ENCODE assay signal across 8 mouse cellular contexts in the genomic region with DNA sequence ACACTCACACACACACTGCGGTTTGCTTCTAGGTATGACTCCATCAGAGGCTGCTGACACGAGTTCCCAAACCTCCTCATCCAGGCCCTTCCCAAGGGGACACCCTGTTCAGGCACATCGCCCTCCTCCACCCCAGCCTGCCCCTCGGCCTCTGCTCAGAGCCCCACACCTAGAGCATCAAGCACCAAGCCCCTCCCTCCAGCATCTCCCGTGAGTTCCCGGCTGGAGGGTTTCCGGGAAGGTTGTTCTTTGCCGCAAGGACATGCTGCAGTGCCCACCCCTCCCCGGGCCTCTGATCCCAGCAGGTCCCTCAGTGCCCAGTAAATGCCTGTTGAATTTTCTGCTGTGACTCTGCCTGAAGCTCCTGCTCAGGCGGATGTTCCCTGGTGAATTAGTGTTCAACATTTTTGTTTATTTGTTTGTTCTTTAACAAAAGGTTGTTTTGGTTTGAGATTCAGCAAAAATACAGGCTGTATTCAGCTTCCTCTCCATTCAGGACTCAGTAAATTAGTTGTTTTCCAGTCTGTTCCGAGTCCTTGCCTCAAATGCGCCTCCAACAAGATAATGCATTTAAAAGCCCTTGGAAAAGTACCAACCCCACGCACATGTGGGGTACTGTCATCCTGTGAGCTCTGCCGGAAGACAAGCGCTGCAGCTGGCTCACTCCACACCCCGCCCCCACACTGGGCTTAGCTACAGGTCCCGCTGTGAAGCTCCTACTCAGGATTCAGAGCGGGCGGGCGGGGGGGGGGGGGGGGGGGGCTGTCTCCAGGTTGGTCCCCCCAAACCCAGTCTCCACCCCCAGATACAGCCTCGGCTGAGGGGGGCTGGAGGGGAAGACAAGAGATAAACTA. TPM values are rescaled to one million over a fixed set of nuclear protein-coding genes. Genes with fewer than 3 reads are reported as not detected.
A peak's percentile ranks its signal among the peaks of the same experiment; 100 is the strongest.
DNase-seq lines count a peak whose midpoint lies in the region; ATAC-seq and TF ChIP-seq lines count a peak whose summit lies in the region.

No protein-coding gene starts in this region.

- H3K27me3 ChIP-seq in kidney, embryonic 15.5 days: 0 out of 2 replicates have a peak, but pooled peaks cover 7% of the 10 kb centered on the region
- H3K27me3 ChIP-seq in limb, embryonic 14.5 days (ENCODE audit: control insufficient read depth, insufficient read depth, low read length): no peaks in the 10 kb centered on the region
- no peaks in the 10 kb centered on the region for H3K27me3 ChIP-seq in neural tube, embryonic 15.5 days (replicated peaks)

- TF ChIP-seq POLR2A in limb, embryonic 14.5 days (IDR thresholded peaks at IDR 0.05; ENCODE audit: borderline replicate concordance, extremely low read depth, insufficient read depth, insufficient read length): no peak

- WGBS in kidney, embryonic 15.5 days: 7% methylated on average over 21 of the region's 21 CpGs
- WGBS in limb, embryonic 14.5 days: 12% methylated on average over 18 of the region's 21 CpGs
- 10% methylated on average over 19 of the region's 21 CpGs for WGBS in neural tube, embryonic 15.5 days

- H3K36me3 ChIP-seq in kidney, embryonic 15.5 days: peaks cover 36% of the 10 kb centered on the region
- peaks cover 30% of the 10 kb centered on the region for H3K36me3 ChIP-seq in limb, embryonic 14.5 days (ENCODE audit: control insufficient read depth, insufficient read depth, low read length)
- 0 out of 2 replicates have a peak, but pooled peaks cover 2% of the 10 kb centered on the region for H3K36me3 ChIP-seq in neural tube, embryonic 15.5 days

- no peak for ATAC-seq in cerebellum, adult (ENCODE audit: insufficient number of reproducible peaks, low FRiP score, low TSS enrichment)
- ATAC-seq in kidney, embryonic 15.5 days (replicated peaks; ENCODE audit: low FRiP score): peak; percentile 75
- peak; percentile 87 for ATAC-seq in limb, embryonic 14.5 days (ENCODE audit: low FRiP score, low read depth)
- peak; percentile 67 for ATAC-seq in neural tube, embryonic 15.5 days (ENCODE audit: low FRiP score)
- no peak for ATAC-seq in megakaryocyte, adult 5-6 weeks (ENCODE audit: poor library complexity, severe bottlenecking)

- H3K9me3 ChIP-seq in kidney, embryonic 15.5 days (replicated peaks): peaks cover 6% of the 10 kb centered on the region
- H3K9me3 ChIP-seq in limb, embryonic 14.5 days (ENCODE audit: control insufficient read depth, low read length): peaks cover 16% of the 10 kb centered on the region; the same call in 1 of the 2 replicates
- no peaks in the 10 kb centered on the region for H3K9me3 ChIP-seq in neural tube, embryonic 15.5 days (replicated peaks)

- peak; percentile 67 to 73 for DNase-seq in cerebellum, postnatal 10 days
- peak; percentile 58 for DNase-seq in adrenal gland, postnatal 25 days
- peak; percentile 58 to 66 for DNase-seq in frontal cortex, postnatal 14 days (ENCODE audit: low spot score in 2 of 2)
- DNase-seq in limb, embryonic 14.5 days (ENCODE audit: low spot score): peak; percentile 76

- H3K9ac ChIP-seq in kidney, embryonic 15.5 days: no peak overlapping the region
- peak overlapping the region; percentile 28; the same call in 1 of the 2 replicates for H3K9ac ChIP-seq in limb, embryonic 14.5 days (ENCODE audit: low read depth, low read length, severe bottlenecking)
- no peak overlapping the region for H3K9ac ChIP-seq in neural tube, embryonic 15.5 days (replicated peaks)

- H3K4me2 ChIP-seq in kidney, embryonic 15.5 days: peak overlapping the region; percentile 47
- peak overlapping the region; percentile 34 for H3K4me2 ChIP-seq in limb, embryonic 14.5 days (replicated peaks; ENCODE audit: low read depth, low read length, severe bottlenecking)
- H3K4me2 ChIP-seq in neural tube, embryonic 15.5 days: peak overlapping the region; percentile 44

- 0 out of 2 replicates have a peak overlapping the region, but pooled peaks have one; percentile 4 for H3K4me3 ChIP-seq in kidney, embryonic 15.5 days (replicated peaks)
- H3K4me3 ChIP-seq in limb, embryonic 14.5 days (replicated peaks; ENCODE audit: low read length): no peak overlapping the region
- no peak overlapping the region for H3K4me3 ChIP-seq in neural tube, embryonic 15.5 days (replicated peaks)

- no peak overlapping the region for H3K27ac ChIP-seq in kidney, embryonic 15.5 days
- H3K27ac ChIP-seq in limb, embryonic 14.5 days (replicated peaks; ENCODE audit: low read depth, low read length): 0 out of 2 replicates have a peak overlapping the region, but pooled peaks have one; percentile 8
- H3K27ac ChIP-seq in neural tube, embryonic 15.5 days (replicated peaks): peak overlapping the region; percentile 7; the same call in 1 of the 2 replicates

- peaks cover 13% of the 10 kb centered on the region for H3K4me1 ChIP-seq in kidney, embryonic 15.5 days
- peaks cover 14% of the 10 kb centered on the region for H3K4me1 ChIP-seq in limb, embryonic 14.5 days (ENCODE audit: control insufficient read depth, insufficient read depth, low read length)
- peaks cover 14% of the 10 kb centered on the region for H3K4me1 ChIP-seq in neural tube, embryonic 15.5 days

RNA-seq across cellular contexts. Expression of a gene that starts 16.6 kb away (rescaled TPM):
- total RNA-seq in adrenal gland, postnatal 25 days (2021): 65.3 and 71.0 TPM in 2 replicates
- polyA plus RNA-seq in kidney, embryonic 15.5 days (2015; fragmentation: Nextera tagmentation; extraction: Ambion mirVana): 43.1 and 48.2 TPM in 2 replicates
- polyA plus RNA-seq in limb, embryonic 14.5 days (2012; rRNA removed): 136 and 177 TPM in 2 replicates
- polyA plus RNA-seq in limb, embryonic 14.5 days (2014; fragmentation: Nextera tagmentation; extraction: Ambion mirVana): 72.4 and 76.9 TPM in 2 replicates
- 14.1 and 26.0 TPM in 2 replicates for polyA plus RNA-seq in neural tube, embryonic 15.5 days (2015; fragmentation: Nextera tagmentation; extraction: Ambion mirVana)
- 21.3 and 23.1 TPM in 2 replicates for total RNA-seq in megakaryocyte, adult 5-6 weeks (2015)
- 16.7 and 17.0 TPM in 2 replicates for total RNA-seq in megakaryocyte, adult 5-6 weeks (2017)

RNA-seq across cellular contexts. Expression of a gene that starts 50.6 kb away (rescaled TPM):
- total RNA-seq in adrenal gland, postnatal 25 days (2021): 41.6 and 63.8 TPM in 2 replicates
- 11.2 and 12.8 TPM in 2 replicates for polyA plus RNA-seq in kidney, embryonic 15.5 days (2015; fragmentation: Nextera tagmentation; extraction: Ambion mirVana)
- polyA plus RNA-seq in limb, embryonic 14.5 days (2012; rRNA removed): 67.7 and 67.8 TPM in 2 replicates
- 10.9 and 11.3 TPM in 2 replicates for polyA plus RNA-seq in limb, embryonic 14.5 days (2014; fragmentation: Nextera tagmentation; extraction: Ambion mirVana)
- 10.4 and 10.9 TPM in 2 replicates for polyA plus RNA-seq in neural tube, embryonic 15.5 days (2015; fragmentation: Nextera tagmentation; extraction: Ambion mirVana)
- 28.8 and 33.8 TPM in 2 replicates for total RNA-seq in megakaryocyte, adult 5-6 weeks (2015)
- 30.4 and 31.0 TPM in 2 replicates for total RNA-seq in megakaryocyte, adult 5-6 weeks (2017)

Comparison
In these comparisons a context has a peak if more than half of its experiments do, and no peak if none do; other contexts are left out.
1. ATAC-seq: peak in kidney, embryonic 15.5 days (single experiment), limb, embryonic 14.5 days (single experiment) and neural tube, embryonic 15.5 days (single experiment); none in cerebellum, adult (single experiment) and megakaryocyte, adult 5-6 weeks (single experiment).
2. Peak in every context shown above with its lines, with median percentiles within 50 percentile points of each other: DNase-seq and H3K4me2 ChIP-seq.